Mouse (Mus musculus) heart, embryonic 16.5 days (tissue): ENCODE measurements around the gene Sel1l3. TPM values are rescaled to one million over a fixed set of nuclear protein-coding genes. Genes with fewer than 3 reads are reported as not detected.
A peak's percentile ranks its signal among the peaks of the same experiment; 100 is the strongest.

ENCODE experiments used
- ATAC-seq: fragments of 200-750 bp; cut with Nextera tagmentation; replicated peaks from 2 replicates; pipeline ENCODE4 v1.8.0; 2017; ENCODE audit warnings: moderate number of reproducible peaks; ENCODE audit not compliant: insufficient read depth, low FRiP score; ENCODE audit errors: extremely low read depth
- H3K27ac ChIP-seq: fragments of 300-500 bp; sonication (generic); 2 replicates; pipeline ENCODE4 v1.5.1; 2014; ENCODE audit warnings: mild to moderate bottlenecking, low read length, control low read depth, moderate library complexity
- H3K27me3 ChIP-seq: fragments of 300-500 bp; sonication (generic); 2 replicates; pipeline ENCODE4 v1.6.1; 2014; ENCODE audit warnings: low read length, mixed read lengths; ENCODE audit not compliant: control insufficient read depth, insufficient read depth
- H3K36me3 ChIP-seq: fragments of 300-500 bp; sonication (generic); 2 replicates; pipeline ENCODE4 v1.6.1; 2014; ENCODE audit not compliant: control insufficient read depth, insufficient read depth
- H3K4me1 ChIP-seq: fragments of 300-500 bp; sonication (generic); 2 replicates; pipeline ENCODE4 v1.6.1; 2014; ENCODE audit warnings: low read length, mixed read lengths; ENCODE audit not compliant: control insufficient read depth, insufficient read depth
- H3K4me2 ChIP-seq: fragments of 300-500 bp; sonication (generic); 2 replicates; pipeline ENCODE4 v1.6.1; 2014; ENCODE audit warnings: low read depth, mild to moderate bottlenecking, control low read depth, low read length
- H3K4me3 ChIP-seq: fragments of 300-500 bp; sonication (generic); 2 replicates; pipeline ENCODE4 v1.5.1; 2014; ENCODE audit warnings: mild to moderate bottlenecking, control low read depth, low read length
- H3K9ac ChIP-seq: fragments of 300-500 bp; sonication (generic); 2 replicates; pipeline ENCODE4 v1.6.1; 2014; ENCODE audit warnings: low read length, control low read depth
- H3K9me3 ChIP-seq: fragments of 300-500 bp; sonication (generic); replicated peaks from 2 replicates; pipeline ENCODE4 v1.6.1; 2016; ENCODE audit warnings: low read length; ENCODE audit not compliant: control insufficient read depth
- WGBS: fragments of 180-500 bp; shearing (Covaris S2); extraction: QIAGEN DNeasy Blood & Tissue Kit; methylation state at CpG from one replicate; pipeline ENCODE4 v1.1.7; 2014; 5-methylcytosine and 5-hydroxymethylcytosine counted together
- polyA plus RNA-seq: library from polyadenylated mRNA; unstranded; fragments of >200 nt; fragmentation: Nextera tagmentation; extraction: Ambion mirVana; gene quantifications from 2 replicates; pipeline ENCODE4 v1.2.1, GENCODE M21; 2015

The Sel1l3 gene
- 0.91 and 1.4 TPM in 2 replicates for polyA plus RNA-seq

GRCm38 (mm10) chr5:53213711-53214352 lies at the start of gene Sel1l3:
Gene Sel1l3, minus strand, starts transcription at chr5:53213927.
- H3K36me3 ChIP-seq: no peaks in the 10 kb centered on the region
- peak within 1 kb of the TSS; percentile 72 for H3K9ac ChIP-seq
- no peaks in the 10 kb centered on the region for H3K9me3 ChIP-seq
- H3K27me3 ChIP-seq: peaks cover 26% of the 10 kb centered on the region
- peak within 1 kb of the TSS; percentile 99 for H3K4me2 ChIP-seq
- peaks cover 17% of the 10 kb centered on the region for H3K4me1 ChIP-seq
- H3K27ac ChIP-seq: no peak within 1 kb of the TSS
- ATAC-seq: peak; percentile 12; the same call in 1 of the 2 replicates
- H3K4me3 ChIP-seq: peak within 1 kb of the TSS; percentile 70
- WGBS: 3% methylated on average over 23 of the region's 29 CpGs

- H3K36me3 ChIP-seq: no peaks in the 10 kb centered on the region
- ATAC-seq: no peak
- peaks cover 13% of the 10 kb centered on the region; the same call in 1 of the 2 replicates for H3K4me1 ChIP-seq
- no peak overlapping the region for H3K4me2 ChIP-seq
- 0 out of 2 replicates have a peak, but pooled peaks cover 2% of the 10 kb centered on the region for H3K27me3 ChIP-seq
- no peak overlapping the region for H3K27ac ChIP-seq
- WGBS: 66% methylated on average over 10 of the region's 10 CpGs
- no peaks in the 10 kb centered on the region for H3K9me3 ChIP-seq
- H3K4me3 ChIP-seq: no peak overlapping the region
- no peak overlapping the region for H3K9ac ChIP-seq
Measured at GRCm38 (mm10) chr5:53261999-53262398, 48.3 kb upstream of the Sel1l3 start.

GRCm38 (mm10) chr5:53259894-53260293 lies 46.2 kb upstream of the Sel1l3 start:
- 61% methylated on average over 5 of the region's 5 CpGs for WGBS
- Histone ChIP-seq H3K27me3 (0 out of 2 replicates have a peak, but pooled peaks cover 2% of the 10 kb centered on the region), H3K4me1 (peaks cover 10% of the 10 kb centered on the region; the same call in 1 of the 2 replicates), H3K27ac (no peak overlapping the region), H3K9me3 (no peaks in the 10 kb centered on the region), H3K4me3 (no peak overlapping the region), H3K4me2 (no peak overlapping the region), H3K9ac (no peak overlapping the region), H3K36me3 (no peaks in the 10 kb centered on the region)
- no peak for ATAC-seq

GRCm38 (mm10) chr5:53258038-53258786 lies 44.5 kb upstream of the Sel1l3 start:
- H3K36me3 ChIP-seq: no peaks in the 10 kb centered on the region
- H3K9ac ChIP-seq: peak overlapping the region; percentile 62
- 2% methylated on average over 29 of the region's 29 CpGs for WGBS
- ATAC-seq: peak; percentile 53
- H3K27me3 ChIP-seq: 0 out of 2 replicates have a peak, but pooled peaks cover 2% of the 10 kb centered on the region
- peaks cover 10% of the 10 kb centered on the region; the same call in 1 of the 2 replicates for H3K4me1 ChIP-seq
- peak overlapping the region; percentile 89 for H3K4me2 ChIP-seq
- peak overlapping the region; percentile 50 for H3K4me3 ChIP-seq
- no peaks in the 10 kb centered on the region for H3K9me3 ChIP-seq
- H3K27ac ChIP-seq: peak overlapping the region; percentile 46

GRCm38 (mm10) chr5:53254821-53255220 lies 41.1 kb upstream of the Sel1l3 start:
- Histone ChIP-seq H3K9me3 (no peaks in the 10 kb centered on the region), H3K4me3 (no peak overlapping the region), H3K27me3 (0 out of 2 replicates have a peak, but pooled peaks cover 2% of the 10 kb centered on the region), H3K4me2 (no peak overlapping the region), H3K36me3 (no peaks in the 10 kb centered on the region), H3K4me1 (peaks cover 16% of the 10 kb centered on the region), H3K9ac (no peak overlapping the region), H3K27ac (no peak overlapping the region)
- WGBS: 59% methylated on average over 3 of the region's 3 CpGs
- ATAC-seq: no peak

- Histone ChIP-seq H3K27me3 (0 out of 2 replicates have a peak, but pooled peaks cover 2% of the 10 kb centered on the region), H3K4me3 (no peak overlapping the region), H3K9ac (no peak overlapping the region), H3K36me3 (no peaks in the 10 kb centered on the region), H3K9me3 (no peaks in the 10 kb centered on the region), H3K27ac (no peak overlapping the region), H3K4me1 (peaks cover 16% of the 10 kb centered on the region), H3K4me2 (no peak overlapping the region)
- no peak for ATAC-seq
- WGBS: 90% methylated on average over 5 of the region's 5 CpGs
Measured at GRCm38 (mm10) chr5:53254154-53254553, 40.4 kb upstream of the Sel1l3 start.

GRCm38 (mm10) chr5:53249431-53250061 lies 35.8 kb upstream of the Sel1l3 start:
- no peaks in the 10 kb centered on the region for H3K36me3 ChIP-seq
- no peak for ATAC-seq
- 74% methylated on average over 4 of the region's 4 CpGs for WGBS

GRCm38 (mm10) chr5:53248499-53248898 lies 34.8 kb upstream of the Sel1l3 start:
- WGBS: 81% methylated on average over 11 of the region's 11 CpGs
- Histone ChIP-seq H3K27me3 (no peaks in the 10 kb centered on the region), H3K9ac (no peak overlapping the region), H3K9me3 (no peaks in the 10 kb centered on the region), H3K36me3 (no peaks in the 10 kb centered on the region), H3K4me3 (no peak overlapping the region), H3K4me2 (no peak overlapping the region), H3K27ac (no peak overlapping the region), H3K4me1 (peaks cover 6% of the 10 kb centered on the region)
- ATAC-seq: no peak

More at GRCm38 (mm10) chr5:53249431-53250061, 35.8 kb upstream of the Sel1l3 start:
- H3K4me1 ChIP-seq: peaks cover 6% of the 10 kb centered on the region
- H3K4me3 ChIP-seq: no peak overlapping the region
- H3K27ac ChIP-seq: no peak overlapping the region
- H3K9me3 ChIP-seq: no peaks in the 10 kb centered on the region
- H3K27me3 ChIP-seq: no peaks in the 10 kb centered on the region
- no peak overlapping the region for H3K4me2 ChIP-seq
- H3K9ac ChIP-seq: no peak overlapping the region
